Mouse (Mus musculus) WW6 (cell line): Measurements from ENCODE around the gene Elob.
A peak's percentile ranks its signal among the peaks of the same experiment; 100 is the strongest.

ENCODE experiments used
- DNase-seq: peaks from one replicate; pipeline ENCODE4 v3.0.0-alpha.2; 2013; ENCODE audit warnings: low read depth, low spot score

Elob gene

GRCm38 (mm10) chr17:23823614-23824013 is 5.3 kb downstream of the Elob start:
- no peak for DNase-seq

- DNase-seq: no peak
Measured at GRCm38 (mm10) chr17:23823018-23823417, 5.9 kb downstream of the Elob start.

GRCm38 (mm10) chr17:23822094-23822493 is 6.8 kb downstream of the Elob start:
- DNase-seq: no peak

- DNase-seq: no peak
Measured at GRCm38 (mm10) chr17:23820731-23821130, 8.2 kb downstream of the Elob start.

GRCm38 (mm10) chr17:23819235-23819634 is 9.7 kb downstream of the Elob start:
- no peak for DNase-seq

GRCm38 (mm10) chr17:23818579-23818978 is 10.4 kb downstream of the Elob start:
- DNase-seq: no peak

GRCm38 (mm10) chr17:23815641-23816040 is 13.3 kb downstream of the Elob start:
- DNase-seq: no peak

GRCm38 (mm10) chr17:23807918-23808317 is 21.0 kb downstream of the Elob start:
- no peak for DNase-seq

GRCm38 (mm10) chr17:23806867-23807266 is 22.1 kb downstream of the Elob start:
- DNase-seq: no peak

- DNase-seq: no peak
Measured at GRCm38 (mm10) chr17:23804426-23805085, 24.4 kb downstream of the Elob start.

GRCm38 (mm10) chr17:23803366-23804041 is 25.4 kb downstream of the Elob start:
- DNase-seq: peak; percentile 79

GRCm38 (mm10) chr17:23802746-23803365 is 26.1 kb downstream of the Elob start:
- peak; percentile 96 for DNase-seq

GRCm38 (mm10) chr17:23801627-23802026 is 27.3 kb downstream of the Elob start:
- DNase-seq: no peak

- DNase-seq: no peak
Measured at GRCm38 (mm10) chr17:23797316-23797715, 31.6 kb downstream of the Elob start.

GRCm38 (mm10) chr17:23795323-23795722 is 33.6 kb downstream of the Elob start:
- DNase-seq: no peak

GRCm38 (mm10) chr17:23791079-23791357 is 37.9 kb downstream of the Elob start:
- no peak for DNase-seq

GRCm38 (mm10) chr17:23790269-23791078 is 38.5 kb downstream of the Elob start, which contains the start of gene Srrm2:
Srrm2 (plus strand) TSS chr17:23790532.
- DNase-seq: no peak

GRCm38 (mm10) chr17:23789749-23790268 is 39.1 kb downstream of the Elob start:
- DNase-seq: no peak

GRCm38 (mm10) chr17:23788973-23789372 is 40.0 kb downstream of the Elob start:
- no peak for DNase-seq

GRCm38 (mm10) chr17:23786510-23786931 is 42.4 kb downstream of the Elob start:
- DNase-seq: no peak

- no peak for DNase-seq
Measured at GRCm38 (mm10) chr17:23785561-23786471, 43.1 kb downstream of the Elob start, which contains the start of gene Flywch2. Flywch2 (minus strand) TSS chr17:23786081.
